Mouse (Mus musculus) heart, adult 8-10 months (tissue): Measurements from ENCODE around the gene Trim44. TPM values are rescaled to one million over a fixed set of nuclear protein-coding genes. Genes with fewer than 3 reads are reported as not detected.

Experiments used
- DNase-seq: peaks from one replicate; pipeline ENCODE4 v3.0.0; 2022; ENCODE audit warnings: low spot score
- total RNA-seq, 4 experiments: library from RNA; stranded (reverse); gene quantifications; 2 replicates each; pipeline ENCODE4 v1.2.4; 2022

Trim44 gene
- total RNA-seq, 4 experiments from 2014 or later: 25.6 to 29.4 (median 27.3) TPM

DNA sequence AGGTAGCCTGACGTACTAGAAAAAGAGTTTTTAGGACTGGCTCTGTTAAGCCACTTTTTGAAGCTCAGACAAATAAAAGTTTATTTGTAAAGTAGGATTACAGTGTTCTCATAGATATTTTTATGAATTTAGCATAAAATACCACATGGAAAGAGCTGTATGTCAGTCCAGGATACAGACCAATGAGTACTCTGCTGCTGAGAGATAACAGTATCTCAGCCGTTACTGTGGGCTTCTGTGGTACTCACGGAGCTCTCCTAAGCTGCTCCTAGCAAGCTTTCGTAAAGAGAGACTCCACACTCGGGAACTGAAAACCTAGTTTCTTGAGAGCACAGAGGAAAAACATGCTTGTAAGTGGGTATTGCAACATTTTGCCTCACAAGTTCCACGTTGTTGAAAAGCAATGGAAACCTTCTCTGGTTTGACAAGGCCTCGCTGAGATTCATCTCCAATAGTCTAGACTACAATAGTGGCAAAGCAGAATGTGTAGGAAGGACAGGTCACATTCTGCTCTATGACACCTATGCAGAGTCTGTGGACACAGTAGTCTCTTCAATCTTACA, 41.6 kb downstream of the Trim44 start:
- DNase-seq: no peak

DNA sequence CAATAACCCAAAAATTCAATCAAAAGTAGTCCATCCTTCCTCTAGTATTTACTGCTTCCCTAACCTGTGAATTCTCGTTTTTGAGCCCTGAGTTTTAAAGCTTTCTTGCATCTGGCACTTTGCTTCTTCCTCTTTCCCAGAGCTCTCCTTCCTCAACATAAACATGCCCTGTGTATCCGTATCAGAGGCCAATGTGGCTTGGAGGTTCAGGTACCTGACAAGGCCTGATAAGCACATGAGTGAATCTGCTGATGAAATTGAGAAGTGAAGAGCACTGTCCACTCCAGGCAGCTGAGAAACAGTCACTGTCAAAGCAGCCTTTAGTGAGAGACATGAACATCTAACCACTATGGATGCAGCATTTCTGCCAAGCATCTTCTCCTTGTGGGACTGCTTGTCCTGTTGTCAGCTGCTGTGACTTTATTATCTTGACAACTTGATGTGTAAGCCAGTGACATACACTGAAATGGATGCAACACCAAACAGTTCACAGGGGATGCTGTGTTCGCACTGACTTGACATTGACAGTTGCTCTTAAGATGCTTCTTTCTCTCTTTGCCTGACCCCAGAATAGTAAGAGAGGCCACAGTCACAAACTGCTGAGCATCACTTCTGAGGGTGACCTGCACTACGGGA, 42.9 kb downstream of the Trim44 start:
- DNase-seq: no peak

GRCm38 (mm10) chr2:102362896-102363530, 44.6 kb downstream of the Trim44 start:
- no peak for DNase-seq

GRCm38 (mm10) chr2:102362266-102362665, 45.4 kb downstream of the Trim44 start:
- DNase-seq: no peak

GRCm38 (mm10) chr2:102356879-102357695, 50.5 kb downstream of the Trim44 start:
- DNase-seq: no peak

DNA sequence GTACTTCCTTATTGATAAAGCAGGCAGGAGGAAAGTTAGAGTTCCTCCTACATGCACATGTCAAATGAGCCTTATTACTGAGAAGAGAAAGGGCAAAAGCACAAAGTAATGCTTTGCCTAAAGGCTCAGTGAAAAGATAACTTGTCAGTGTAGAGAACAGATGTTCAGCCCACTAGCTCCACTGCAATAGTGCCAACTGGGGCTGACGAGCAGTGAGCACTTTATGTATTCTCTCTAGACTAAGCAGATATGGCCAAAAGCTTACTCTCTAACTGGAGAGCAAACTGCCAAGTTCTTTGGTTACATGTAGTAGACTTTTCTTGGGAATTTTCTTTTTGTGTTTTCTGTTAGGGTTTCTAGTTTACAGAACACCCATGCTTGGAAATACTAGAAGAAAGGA, 53.6 kb downstream of the Trim44 start:
- DNase-seq: no peak

DNA sequence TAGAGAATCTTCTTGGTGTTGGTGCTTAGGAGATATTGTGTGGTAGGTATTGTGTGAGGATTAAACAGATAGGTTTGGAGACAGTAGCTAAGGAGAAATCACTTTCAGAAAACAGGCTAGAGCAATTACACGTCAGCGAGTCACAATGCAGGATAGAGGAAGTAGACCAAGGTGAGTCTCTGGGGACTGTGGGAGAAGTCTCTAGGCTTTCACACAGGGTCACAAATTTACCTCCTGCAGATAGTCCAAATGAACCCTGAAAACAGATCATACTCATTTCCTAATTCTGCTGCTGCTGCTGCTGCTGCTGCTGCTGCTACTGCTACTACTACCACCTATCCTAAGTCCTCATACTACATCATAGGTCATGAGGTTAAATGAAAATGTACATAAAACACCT, 66.2 kb downstream of the Trim44 start:
- no peak for DNase-seq

- no peak for DNase-seq
Observed at GRCm38 (mm10) chr2:102336816-102337215, 70.8 kb downstream of the Trim44 start.

- no peak for DNase-seq
Observed at GRCm38 (mm10) chr2:102331932-102332331, 75.7 kb downstream of the Trim44 start.

DNA sequence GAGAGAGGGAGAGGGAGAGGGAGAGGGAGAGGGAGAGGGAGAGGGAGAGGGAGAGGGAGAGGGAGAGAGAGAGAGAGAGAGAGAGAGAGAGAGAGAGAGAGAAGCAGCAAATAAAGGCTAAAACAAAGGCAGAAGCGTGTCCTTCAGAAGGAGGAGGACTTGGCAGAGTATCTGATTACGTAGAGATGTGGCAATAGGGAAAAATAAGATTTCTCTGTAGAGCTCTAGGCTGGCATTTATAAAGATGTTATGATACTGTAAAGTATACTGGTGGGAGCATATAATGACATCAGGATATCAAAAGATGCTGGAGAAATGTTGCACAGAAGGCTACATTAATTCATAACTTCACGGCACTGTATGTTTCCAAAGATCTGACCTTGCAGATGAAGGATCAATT, 76.5 kb downstream of the Trim44 start:
- DNase-seq: no peak

GRCm38 (mm10) chr2:102325921-102326320, 81.7 kb downstream of the Trim44 start:
- DNase-seq: no peak

DNA sequence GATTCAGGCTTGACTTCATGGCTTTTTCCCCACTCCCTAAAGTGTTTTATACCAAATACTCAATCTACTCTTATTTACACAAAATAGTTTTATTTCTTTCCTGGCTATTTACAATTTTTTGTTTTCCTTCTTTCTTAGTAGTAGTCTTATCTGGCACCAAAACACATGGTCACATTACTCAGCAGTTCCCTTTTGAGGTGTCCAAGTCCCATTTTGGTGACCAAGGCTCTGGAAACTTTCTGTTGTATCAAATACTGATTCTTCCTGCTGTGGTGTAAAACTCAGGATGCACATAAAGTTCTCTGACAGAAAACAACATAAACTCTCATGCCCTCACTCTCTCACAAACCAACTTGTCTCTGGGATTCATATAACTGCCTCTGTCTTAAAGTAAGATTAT, 83.3 kb downstream of the Trim44 start:
- no peak for DNase-seq

DNA sequence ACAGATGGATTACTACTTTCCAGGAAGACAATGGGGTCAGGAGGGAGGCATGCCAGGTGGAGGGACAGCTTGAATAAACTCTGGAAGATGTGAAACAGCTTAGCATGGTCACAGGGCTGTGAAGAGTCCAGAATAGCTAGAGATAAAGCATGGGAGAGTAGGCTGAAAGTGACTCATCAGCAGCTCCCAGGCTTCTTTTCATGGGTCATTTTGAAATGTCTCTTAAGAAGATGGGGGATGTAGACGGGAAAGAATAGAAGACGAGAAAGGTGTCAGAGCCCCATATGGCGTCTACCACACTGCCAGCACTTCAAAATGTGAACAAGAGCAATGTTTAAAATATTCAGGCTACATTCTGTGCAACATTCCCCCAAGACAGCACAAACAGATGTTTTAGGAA, 91.1 kb downstream of the Trim44 start:
- peak; percentile 19 for DNase-seq

DNA sequence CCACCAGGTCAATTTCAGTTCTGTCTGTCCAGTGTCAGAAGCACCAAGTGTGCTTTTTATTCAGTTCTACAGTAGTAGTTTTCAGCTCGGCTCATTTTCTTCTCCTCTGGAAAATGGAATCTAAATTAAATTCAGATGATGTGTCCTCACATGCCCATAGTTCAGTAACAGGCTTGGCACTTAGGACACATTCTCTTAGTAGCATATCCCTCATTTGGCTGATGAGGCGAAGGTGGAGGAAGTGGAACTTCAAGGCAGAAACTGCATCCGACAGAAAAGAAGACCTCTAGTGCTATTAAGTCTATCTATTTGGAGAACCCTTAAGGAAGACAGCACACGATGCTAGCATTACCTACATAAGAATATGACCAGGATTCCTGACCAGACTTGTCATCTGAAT, 92.5 kb downstream of the Trim44 start:
- no peak for DNase-seq

DNA sequence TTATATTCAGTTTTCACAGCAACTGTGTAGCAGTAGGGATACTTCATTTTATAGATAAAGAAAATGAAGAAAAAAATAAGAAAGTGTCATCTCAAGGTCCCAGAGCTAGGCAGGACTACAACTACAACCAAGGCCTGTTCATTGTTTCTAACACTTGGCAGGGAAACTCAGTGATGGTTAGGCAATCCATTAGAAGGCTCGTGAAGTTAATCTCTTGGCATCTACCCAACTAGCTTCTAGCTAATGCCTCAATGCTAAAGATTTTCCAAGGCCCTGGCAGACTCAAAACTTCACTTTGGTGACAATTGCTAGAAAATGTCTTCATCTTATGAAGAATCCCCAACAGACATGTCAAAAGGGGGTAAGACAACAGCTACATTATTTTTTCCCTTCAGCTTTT, 93.0 kb downstream of the Trim44 start:
- DNase-seq: no peak

DNA sequence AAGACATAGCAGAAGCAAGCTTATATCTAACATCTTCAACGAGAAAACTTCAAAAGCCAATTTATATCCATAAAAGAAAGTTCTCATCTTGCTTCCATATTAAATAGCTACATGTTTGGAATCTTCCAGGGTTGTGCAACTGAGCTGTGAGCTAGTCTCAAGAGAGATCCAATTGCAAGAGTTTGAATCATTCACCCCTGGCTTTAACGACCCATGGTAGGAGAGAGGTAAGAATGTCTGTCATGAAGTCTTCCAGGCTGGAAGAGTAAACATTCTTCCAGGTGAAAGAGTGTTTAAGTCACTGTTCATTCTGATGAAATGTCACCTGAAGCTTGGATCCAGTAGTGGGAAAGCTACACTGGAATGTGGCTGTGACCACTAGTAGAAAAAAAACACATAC, 93.6 kb downstream of the Trim44 start:
- DNase-seq: no peak

GRCm38 (mm10) chr2:102312903-102313302, 94.7 kb downstream of the Trim44 start:
- no peak for DNase-seq

GRCm38 (mm10) chr2:102303274-102303673, 104.4 kb downstream of the Trim44 start:
- no peak for DNase-seq

DNA sequence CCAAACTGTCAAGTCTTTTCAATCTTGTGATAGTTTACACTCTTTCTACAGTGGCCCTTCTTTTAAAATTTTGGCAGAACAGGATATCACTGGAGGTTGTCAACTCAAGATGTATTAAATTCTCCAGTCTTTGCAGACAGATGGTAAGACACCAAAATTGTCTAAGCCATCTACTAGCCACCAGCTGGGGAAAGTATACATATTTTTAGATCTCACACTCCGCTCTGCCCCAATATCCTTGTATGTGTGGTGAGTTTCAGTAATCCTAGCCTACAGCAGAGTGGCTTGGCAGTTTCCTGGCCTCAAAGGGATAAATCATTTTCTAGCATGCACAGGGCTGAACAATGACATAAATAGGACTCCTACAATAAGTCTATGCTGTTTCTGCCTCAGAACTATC, 105.1 kb downstream of the Trim44 start:
- DNase-seq: no peak

- peak; percentile 61 for DNase-seq
Observed at GRCm38 (mm10) chr2:102294827-102295270, 112.8 kb downstream of the Trim44 start.

GRCm38 (mm10) chr2:102293181-102293580, 114.4 kb downstream of the Trim44 start:
- DNase-seq: no peak

DNA sequence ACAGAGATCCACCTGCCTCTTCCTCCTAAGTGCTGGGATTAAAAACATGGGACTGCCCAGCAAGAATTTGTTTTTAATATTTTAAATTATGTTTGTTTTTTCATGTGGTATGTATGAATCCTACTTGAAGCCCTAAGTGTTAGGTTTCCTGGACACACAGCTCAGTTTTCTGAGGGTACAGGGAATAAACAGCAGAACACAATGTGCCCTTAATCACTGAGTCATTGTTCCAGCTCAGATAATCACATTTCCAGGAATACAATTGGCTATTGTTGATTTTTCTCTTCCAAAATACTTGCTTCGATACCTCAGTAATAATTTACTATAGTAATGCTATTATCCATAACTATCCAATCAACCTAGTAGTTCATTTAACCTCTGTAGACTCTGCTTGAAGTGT, 115.6 kb downstream of the Trim44 start:
- no peak for DNase-seq
